Mouse (Mus musculus) macrophage (primary cell): ENCODE results near the gene Csnka2ip. TPM values are rescaled to one million over a fixed set of nuclear protein-coding genes. Genes with fewer than 3 reads are reported as not detected.

Experiments
- H3K27ac ChIP-seq: fragments of 350-480 bp; formaldehyde crosslinking; 2 replicates; pipeline ENCODE4 v1.9.0; 2021
- H3K36me3 ChIP-seq: fragments of 350-480 bp; formaldehyde crosslinking; 2 replicates; pipeline ENCODE4 v1.9.0; 2021; ENCODE audit errors: inconsistent target
- H3K4me3 ChIP-seq: fragments of 350-480 bp; formaldehyde crosslinking; 2 replicates; pipeline ENCODE4 v1.9.0; 2021; ENCODE audit errors: inconsistent target
- H3K79me2 ChIP-seq: fragments of 350-480 bp; formaldehyde crosslinking; 2 replicates; pipeline ENCODE4 v1.9.0; 2021; ENCODE audit errors: inconsistent target
- whole genome bisulfite sequencing: methylation state at CpG from one replicate; pipeline ENCODE4 v1.1.7; 2026; ENCODE audit warnings: inconsistent platforms; ENCODE audit not compliant: missing documents; 5-methylcytosine and 5-hydroxymethylcytosine counted together
- polyA plus RNA-seq: library from polyadenylated mRNA; stranded (reverse); fragments of 250-400 nt; gene quantifications from 3 replicates; pipeline ENCODE4 v1.2.4, GENCODE M21; 2018; ENCODE audit warnings: inconsistent platforms

Csnka2ip gene
- polyA plus RNA-seq, 1 experiment from 2014 or later, result not detected

DNA sequence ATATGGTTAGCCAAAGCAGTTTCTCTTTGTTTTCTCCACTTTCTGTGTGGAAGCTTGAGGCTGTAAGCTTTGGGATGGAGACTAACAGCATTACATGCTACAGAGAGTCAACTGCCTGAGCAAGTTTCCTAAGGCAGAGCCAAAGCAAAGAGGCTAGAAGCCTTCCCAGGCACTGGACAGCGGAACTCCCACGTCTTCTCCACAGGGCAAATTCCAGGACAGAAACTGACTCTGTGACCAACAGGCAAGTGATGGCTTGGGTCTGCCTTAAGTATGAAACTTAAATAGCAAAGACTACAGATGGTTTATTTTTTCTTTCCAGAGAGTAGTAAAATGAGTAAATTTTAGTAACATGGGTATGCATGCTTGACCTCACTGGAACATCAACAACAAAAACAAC, 75.3 kb downstream of the Csnka2ip start:
- H3K79me2 ChIP-seq, result no peaks in the 10 kb centered on the region
- no peak overlapping the region for H3K27ac ChIP-seq
- H3K36me3 ChIP-seq, result no peaks in the 10 kb centered on the region
- 100% methylated on average over 2 of the region's 2 CpGs for WGBS
- no peak overlapping the region for H3K4me3 ChIP-seq

DNA sequence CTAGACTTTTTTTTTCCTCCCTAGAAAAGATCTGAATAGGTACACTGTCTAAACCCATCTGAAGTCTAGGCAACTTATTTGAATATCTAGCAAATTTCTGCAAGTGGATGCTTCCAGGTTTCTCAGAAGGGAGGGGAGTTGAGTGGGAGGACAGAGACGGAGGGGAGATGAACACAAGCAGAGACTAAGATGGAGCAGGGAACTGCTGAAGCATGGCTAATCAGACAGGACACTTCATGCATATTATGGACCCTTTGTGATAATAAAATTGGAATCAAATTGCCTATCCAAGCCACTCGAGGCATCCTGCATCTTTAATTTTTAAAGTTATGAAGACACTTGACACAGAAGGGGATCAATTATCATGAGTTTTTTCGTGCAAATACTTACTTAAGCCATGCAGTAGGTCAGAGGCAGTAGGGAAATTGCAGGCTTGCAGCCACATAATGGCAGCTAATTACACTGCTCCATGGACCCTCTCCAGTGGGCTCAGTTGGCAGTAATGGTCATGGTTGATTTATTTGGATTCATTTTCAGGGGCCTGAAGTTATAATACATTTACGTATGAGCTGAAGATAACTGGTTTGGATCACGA, 78.1 kb downstream of the Csnka2ip start:
- H3K27ac ChIP-seq, result no peak overlapping the region
- no peaks in the 10 kb centered on the region for H3K79me2 ChIP-seq
- H3K36me3 ChIP-seq, result no peaks in the 10 kb centered on the region
- H3K4me3 ChIP-seq, result no peak overlapping the region
- 92% methylated on average over 5 of the region's 5 CpGs for WGBS

DNA sequence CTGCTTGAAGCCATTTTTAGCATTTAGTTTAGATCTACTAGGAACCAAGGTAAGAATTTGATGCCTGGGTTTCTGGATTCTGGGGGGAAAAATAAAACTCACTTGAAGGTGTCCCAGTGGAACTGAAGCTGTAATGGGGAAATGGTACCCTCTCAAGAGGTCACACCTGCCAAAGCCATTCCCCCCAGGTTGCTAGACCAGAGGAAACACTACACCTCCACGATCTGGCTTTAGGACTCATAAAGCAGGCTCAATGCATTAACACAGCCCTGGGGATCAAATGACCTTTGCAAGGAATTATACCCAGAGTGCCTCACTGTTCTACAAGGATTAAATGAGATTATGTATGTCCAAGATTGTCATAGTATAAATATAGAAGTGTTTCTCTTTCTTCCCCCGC, 88.8 kb downstream of the Csnka2ip start:
- 90% methylated on average over 2 of the region's 2 CpGs for WGBS
- Histone ChIP-seq H3K27ac (no peak overlapping the region), H3K79me2 (no peaks in the 10 kb centered on the region), H3K36me3 (no peaks in the 10 kb centered on the region), H3K4me3 (no peak overlapping the region)

Other genes starting within 250 kb of the Csnka2ip start
- gene 4930453N24Rik, start 168.8 kb upstream of the Csnka2ip start, polyA plus RNA-seq, result 11.1 to 13.5 TPM (median 11.5 TPM) in 3 replicates
- gene Zfp654, start 249.2 kb upstream of the Csnka2ip start, polyA plus RNA-seq, result 6.0 to 6.8 TPM (median 6.4 TPM) in 3 replicates
- gene Cggbp1, start 249.6 kb upstream of the Csnka2ip start, polyA plus RNA-seq, result 51.1 to 59.0 TPM (median 55.2 TPM) in 3 replicates